Mouse (Mus musculus) frontal cortex, postnatal 25 days (tissue): ENCODE results near the gene Cpb2.

Source experiments
- DNase-seq, 2 experiments: peaks; one replicate each; pipeline ENCODE4 v3.0.0; 2022; ENCODE audit warnings: low spot score in 2 of 2

The Cpb2 gene

GRCm38 (mm10) chr14:75242087-75242486 is at the start of gene Cpb2:
Cpb2 (plus strand) TSS chr14:75242287.
- DNase-seq, result no peak

- DNase-seq, result no peak
Measured at GRCm38 (mm10) chr14:75192427-75192826, 49.7 kb upstream of the Cpb2 start.

- no peak for DNase-seq
Measured at GRCm38 (mm10) chr14:75192858-75193257, 49.2 kb upstream of the Cpb2 start.

- DNase-seq, result no peak
Measured at GRCm38 (mm10) chr14:75195530-75195929, 46.6 kb upstream of the Cpb2 start.

GRCm38 (mm10) chr14:75197027-75197426 is 45.1 kb upstream of the Cpb2 start:
- peak; percentile 19 to 42 for DNase-seq

GRCm38 (mm10) chr14:75197660-75198059 is 44.4 kb upstream of the Cpb2 start:
- DNase-seq, result no peak

GRCm38 (mm10) chr14:75205363-75206051 is 36.6 kb upstream of the Cpb2 start:
- no peak for DNase-seq

- DNase-seq, result no peak
Measured at GRCm38 (mm10) chr14:75206307-75206706, 35.8 kb upstream of the Cpb2 start.

- no peak for DNase-seq
Measured at GRCm38 (mm10) chr14:75208572-75209151, 33.4 kb upstream of the Cpb2 start.

GRCm38 (mm10) chr14:75213752-75214151 is 28.3 kb upstream of the Cpb2 start:
- no peak for DNase-seq

- no peak for DNase-seq
Measured at GRCm38 (mm10) chr14:75218843-75219242, 23.2 kb upstream of the Cpb2 start.

- no peak for DNase-seq
Measured at GRCm38 (mm10) chr14:75219250-75219913, 22.7 kb upstream of the Cpb2 start.

- DNase-seq, result no peak
Measured at GRCm38 (mm10) chr14:75222386-75222785, 19.7 kb upstream of the Cpb2 start.

- DNase-seq, result no peak
Measured at GRCm38 (mm10) chr14:75227453-75228084, 14.5 kb upstream of the Cpb2 start.

- DNase-seq, result peak in 1 of 2 experiments; percentile 11
Measured at GRCm38 (mm10) chr14:75229834-75230233, 12.3 kb upstream of the Cpb2 start.

- DNase-seq, result no peak
Measured at GRCm38 (mm10) chr14:75233070-75233469, 9.0 kb upstream of the Cpb2 start.

- no peak for DNase-seq
Measured at GRCm38 (mm10) chr14:75235552-75235951, 6.5 kb upstream of the Cpb2 start.

GRCm38 (mm10) chr14:75235955-75236635 is 6.0 kb upstream of the Cpb2 start:
- DNase-seq, result peak; percentile 11 to 21

- no peak for DNase-seq
Measured at GRCm38 (mm10) chr14:75236636-75237003, 5.5 kb upstream of the Cpb2 start.

GRCm38 (mm10) chr14:75237096-75237495 is 5.0 kb upstream of the Cpb2 start:
- DNase-seq, result no peak

GRCm38 (mm10) chr14:75238054-75238692 is 3.9 kb upstream of the Cpb2 start:
- DNase-seq, result no peak
